Mouse (Mus musculus) kidney, adult 2 months (tissue): Measurements from ENCODE around the gene Trmt10b.

Source experiments
- CTCF ChIP-seq: fragments of 200-500 bp; conservative IDR thresholded peaks from 2 replicates; pipeline ENCODE4 v1.5.1; 2011; ENCODE audit warnings: low read depth, mild to moderate bottlenecking, control low read depth, low read length, moderate library complexity, mixed read lengths; ENCODE audit not compliant: insufficient read depth, insufficient read length
- POLR2A ChIP-seq: fragments of 200-500 bp; IDR thresholded peaks from one replicate; pipeline ENCODE4 v1.6.1; 2011; ENCODE audit warnings: low read depth, low read length, control low read depth

GRCm38 (mm10) chr4:45259232-45259832, 37.6 kb upstream of the Trmt10b start:
- TF ChIP-seq POLR2A (no peak), CTCF (no peak)
